ENCODE assay signal across 16 mouse cellular contexts in genomic region chr7:45211070-45211469, GRCm38 (mm10). TPM values are rescaled to one million over a fixed set of nuclear protein-coding genes. Genes with fewer than 3 reads are reported as not detected.
DNase-seq lines count a peak whose midpoint lies in the region; ATAC-seq and TF ChIP-seq lines count a peak whose summit lies in the region.
"Had no signal": no experiment of that assay in that cellular context is flagged by ENCODE, and none has a peak within 500 bp of the region (broad histone marks: within the 10 kb centered on the region; RNA-seq: fewer than 3 reads in every experiment).

No protein-coding gene starts in this region.

- no peak for TF ChIP-seq RAD21 in MEL (IDR thresholded peaks at IDR 0.05; ENCODE audit: low read depth, low read length)

- TF ChIP-seq CTCF in MEL (IDR thresholded peaks at IDR 0.05 in 2 of 3, conservative IDR thresholded peaks at IDR 0.05 in 1 of 3; ENCODE audit: control insufficient read depth in 1 of 3, insufficient read depth in 1 of 3, low read depth in 2 of 3, low read length in 3 of 3, poor library complexity in 1 of 3, severe bottlenecking in 1 of 3), result no peak

- H3K79me2 ChIP-seq in MEL (ENCODE audit: control insufficient read depth, insufficient read depth, low read length, poor library complexity), result no peaks in the 10 kb centered on the region

- WGBS in hindbrain, embryonic 15.5 days, result 78% methylated on average over 10 of the region's 10 CpGs
- WGBS in hindbrain, embryonic 12.5 days, result 77% methylated on average over 10 of the region's 10 CpGs
- WGBS in liver, embryonic 16.5 days (ENCODE audit: insufficient replicate concordance), result 15% methylated on average over 10 of the region's 10 CpGs

- no peak overlapping the region for H3K9ac ChIP-seq in hindbrain, embryonic 15.5 days
- no peak overlapping the region for H3K9ac ChIP-seq in hindbrain, embryonic 12.5 days
- peak overlapping the region; percentile 59 for H3K9ac ChIP-seq in MEL (ENCODE audit: control insufficient read depth, low read depth, low read length, poor library complexity, severe bottlenecking)
- no peak overlapping the region for H3K9ac ChIP-seq in liver, embryonic 16.5 days (ENCODE audit: low read depth, low read length)
- H3K9ac ChIP-seq: limb, embryonic 13.5 days had no signal

- peaks cover 21% of the 10 kb centered on the region for H3K27me3 ChIP-seq in hindbrain, embryonic 15.5 days
- peaks cover 30% of the 10 kb centered on the region for H3K27me3 ChIP-seq in hindbrain, embryonic 12.5 days
- H3K27me3 ChIP-seq in MEL (ENCODE audit: control insufficient read depth in 1 of 2, insufficient read depth in 2 of 2, low read length in 2 of 2), result no peaks in the 10 kb centered on the region
- H3K27me3 ChIP-seq in liver, embryonic 16.5 days (ENCODE audit: control insufficient read depth, insufficient read depth, low read depth, low read length), result peaks cover 14% of the 10 kb centered on the region

- peak overlapping the region; percentile 29 for H3K4me2 ChIP-seq in hindbrain, embryonic 15.5 days
- H3K4me2 ChIP-seq in hindbrain, embryonic 12.5 days (replicated peaks), result no peak overlapping the region
- peak overlapping the region; percentile 44 for H3K4me2 ChIP-seq in liver, embryonic 16.5 days (ENCODE audit: low read depth, low read length)

- H3K36me3 ChIP-seq in hindbrain, embryonic 15.5 days, result no peaks in the 10 kb centered on the region
- no peaks in the 10 kb centered on the region for H3K36me3 ChIP-seq in hindbrain, embryonic 12.5 days
- H3K36me3 ChIP-seq in MEL (ENCODE audit: control insufficient read depth in 1 of 2, insufficient read depth in 2 of 2, low read length in 2 of 2), result peaks cover 0 to 14% of the 10 kb centered on the region in 2 experiments; a peak in 2 of 4 replicates
- no peaks in the 10 kb centered on the region for H3K36me3 ChIP-seq in liver, embryonic 16.5 days (ENCODE audit: control insufficient read depth, insufficient read depth)
- H3K36me3 ChIP-seq: limb, embryonic 13.5 days had no signal

- H3K27ac ChIP-seq in hindbrain, embryonic 15.5 days (replicated peaks), result no peak overlapping the region
- H3K27ac ChIP-seq in hindbrain, embryonic 12.5 days, result no peak overlapping the region
- peak overlapping the region; percentile 30 for H3K27ac ChIP-seq in MEL (ENCODE audit: control insufficient read depth, low read depth, low read length)
- no peak overlapping the region for H3K27ac ChIP-seq in liver, embryonic 16.5 days (ENCODE audit: low read length)
- H3K27ac ChIP-seq: limb, embryonic 13.5 days had no signal

- no peaks in the 10 kb centered on the region for H3K9me3 ChIP-seq in hindbrain, embryonic 15.5 days
- H3K9me3 ChIP-seq in hindbrain, embryonic 12.5 days (replicated peaks), result no peaks in the 10 kb centered on the region
- no peaks in the 10 kb centered on the region for H3K9me3 ChIP-seq in MEL (replicated peaks; ENCODE audit: insufficient read depth, low read length)
- no peaks in the 10 kb centered on the region for H3K9me3 ChIP-seq in liver, embryonic 16.5 days (replicated peaks; ENCODE audit: control insufficient read depth, low read length)

- 0 out of 4 replicates have a peak, but pooled peaks of 1 of the 2 experiments have one; percentile 21 for TF ChIP-seq POLR2A in MEL (IDR thresholded peaks at IDR 0.05; ENCODE audit: control insufficient read depth in 1 of 2, insufficient read depth in 1 of 2, low read depth in 1 of 2, low read length in 2 of 2, poor library complexity in 1 of 2)

- peak; percentile 32 to 43 for TF ChIP-seq EP300 in MEL (IDR thresholded peaks at IDR 0.05; ENCODE audit: low read depth in 1 of 2, low read length in 2 of 2)

- peaks cover 11% of the 10 kb centered on the region for H3K4me1 ChIP-seq in hindbrain, embryonic 15.5 days (replicated peaks)
- peaks cover 12% of the 10 kb centered on the region for H3K4me1 ChIP-seq in hindbrain, embryonic 12.5 days
- peaks cover 10 to 31% of the 10 kb centered on the region in 2 experiments for H3K4me1 ChIP-seq in MEL (ENCODE audit: control insufficient read depth in 1 of 2, insufficient read depth in 2 of 2, low read length in 2 of 2)
- peaks cover 19% of the 10 kb centered on the region for H3K4me1 ChIP-seq in liver, embryonic 16.5 days (ENCODE audit: control insufficient read depth, low read depth, low read length)

- ATAC-seq in CD4-positive, CD25-positive, alpha-beta regulatory T cell, adult 4 months, result no peak
- ATAC-seq in hindbrain, embryonic 15.5 days (ENCODE audit: low FRiP score, low read depth), result no peak
- no peak for ATAC-seq in hindbrain, embryonic 12.5 days (ENCODE audit: low FRiP score)
- no peak for ATAC-seq in liver, embryonic 16.5 days (ENCODE audit: low read depth)
- ATAC-seq: midbrain, embryonic 16.5 days had no signal

- 0 out of 2 replicates have a peak overlapping the region, but pooled peaks have one; percentile 18 for H3K4me3 ChIP-seq in hindbrain, embryonic 15.5 days
- no peak overlapping the region for H3K4me3 ChIP-seq in hindbrain, embryonic 12.5 days
- H3K4me3 ChIP-seq in MEL (ENCODE audit: control insufficient read depth in 1 of 2, insufficient read depth in 1 of 2, low read depth in 2 of 2, low read length in 2 of 2), result peak overlapping the region; percentile 69 to 92
- peak overlapping the region; percentile 32 for H3K4me3 ChIP-seq in liver, embryonic 16.5 days (ENCODE audit: low read depth, low read length)

- DNase-seq in CD4-positive, CD25-positive, alpha-beta regulatory T cell, adult 2 months (ENCODE audit: low read depth, low spot score), result peak; percentile 37
- DNase-seq in MEL (ENCODE audit: low read depth, low spot score), result peak; percentile 58
- no peak for DNase-seq in adrenal gland, postnatal 36 days
- DNase-seq in kidney, postnatal 25 days, result no peak
- DNase-seq: cerebellum, postnatal 14 days; kidney, adult 9 months; layer of hippocampus, adult 9-11 months; lung, postnatal 36 days; right cerebral cortex, postnatal 4 days had no signal

TF ChIP-seq in MEL, 35 proteins besides CTCF, POLR2A, EP300 and RAD21 (continues in another document):
- 0 out of 2 replicates have a peak, but pooled peaks have one; percentile 51 for TF ChIP-seq RCOR1 (IDR thresholded peaks at IDR 0.05; ENCODE audit: low read depth, low read length)
- peak; percentile 54; the same call in 1 of the 2 replicates for TF ChIP-seq GATA1 (IDR thresholded peaks at IDR 0.05; ENCODE audit: low read depth, low read length)

RNA-seq across cellular contexts. Expression of gene Dkkl1, which starts 0.9 kb away (rescaled TPM):
- 10 to 100 TPM; 16.1 to 22.9 TPM for polyA plus RNA-seq in CD4-positive, CD25-positive, alpha-beta regulatory T cell, adult 4 months (2017; shearing (Covaris generic))
- polyA plus RNA-seq in hindbrain, embryonic 15.5 days (2015; fragmentation: Nextera tagmentation; extraction: Ambion mirVana), result 10.8 and 11.9 TPM in 2 replicates
- polyA plus RNA-seq in hindbrain, embryonic 12.5 days (2016; fragmentation: Nextera tagmentation; extraction: Ambion mirVana), result 3.0 and 3.4 TPM in 2 replicates
- total RNA-seq in MEL (2012; rRNA removed), result 8.5 and 9.2 TPM in 2 replicates
- 10 to 100 TPM in 1 of 2 experiments, not detected in 1; 32.0 TPM for polyA plus RNA-seq in MEL (2012; ENCODE audit: insufficient read depth in 1 of 2, insufficient read length in 2 of 2, low read depth in 1 of 2, low replicate concordance in 2 of 2, missing spikeins in 1 of 2)
- polyA plus RNA-seq in liver, embryonic 16.5 days (2015; fragmentation: Nextera tagmentation; extraction: Ambion mirVana), result 1.5 and 2.2 TPM in 2 replicates
- not detected for total RNA-seq in adrenal gland, postnatal 36 days (2021)
- total RNA-seq: heart, postnatal 25 days had no signal

RNA-seq across cellular contexts. Expression of gene Tead2, which starts 4.5 kb away (rescaled TPM):
- polyA plus RNA-seq in CD4-positive, CD25-positive, alpha-beta regulatory T cell, adult 4 months (2017; shearing (Covaris generic)), result 1 to 10 TPM; 4.5 to 5.4 TPM
- 54.2 and 69.9 TPM in 2 replicates for polyA plus RNA-seq in hindbrain, embryonic 15.5 days (2015; fragmentation: Nextera tagmentation; extraction: Ambion mirVana)
- 185 and 208 TPM in 2 replicates for polyA plus RNA-seq in hindbrain, embryonic 12.5 days (2016; fragmentation: Nextera tagmentation; extraction: Ambion mirVana)
- 0.19 TPM in 1 of 2 replicates, not detected in the other for total RNA-seq in MEL (2012; rRNA removed)
- polyA plus RNA-seq in MEL (2012; ENCODE audit: insufficient read depth in 1 of 2, insufficient read length in 2 of 2, low read depth in 1 of 2, low replicate concordance in 2 of 2, missing spikeins in 1 of 2), result under 1 TPM in 1 of 2 experiments, not detected in 1; 0.38 TPM
- polyA plus RNA-seq in liver, embryonic 16.5 days (2015; fragmentation: Nextera tagmentation; extraction: Ambion mirVana), result 5.0 and 6.5 TPM in 2 replicates
- total RNA-seq in adrenal gland, postnatal 36 days (2021), result 10 to 100 TPM; 10.6 to 15.3 TPM

RNA-seq across cellular contexts. Expression of gene Ccdc155, which starts 6.4 kb away (rescaled TPM):
- not detected for polyA plus RNA-seq in CD4-positive, CD25-positive, alpha-beta regulatory T cell, adult 4 months (2017; shearing (Covaris generic))
- 0.57 and 0.77 TPM in 2 replicates for polyA plus RNA-seq in hindbrain, embryonic 15.5 days (2015; fragmentation: Nextera tagmentation; extraction: Ambion mirVana)
- polyA plus RNA-seq in hindbrain, embryonic 12.5 days (2016; fragmentation: Nextera tagmentation; extraction: Ambion mirVana), result 0.46 and 0.48 TPM in 2 replicates
- total RNA-seq in MEL (2012; rRNA removed), result 0.16 and 0.27 TPM in 2 replicates
- under 1 TPM in 1 of 2 experiments, not detected in 1; 0.38 TPM for polyA plus RNA-seq in MEL (2012; ENCODE audit: insufficient read depth in 1 of 2, insufficient read length in 2 of 2, low read depth in 1 of 2, low replicate concordance in 2 of 2, missing spikeins in 1 of 2)
- polyA plus RNA-seq in liver, embryonic 16.5 days (2015; fragmentation: Nextera tagmentation; extraction: Ambion mirVana), result 0.05 TPM in 1 of 2 replicates, not detected in the other
- not detected for total RNA-seq in adrenal gland, postnatal 36 days (2021)
- total RNA-seq: heart, postnatal 25 days had no signal

RNA-seq across cellular contexts. Expression of gene Cd37, which starts 27.8 kb away (rescaled TPM):
- 100 to 1,000 TPM; 473 to 666 TPM for polyA plus RNA-seq in CD4-positive, CD25-positive, alpha-beta regulatory T cell, adult 4 months (2017; shearing (Covaris generic))
- polyA plus RNA-seq in hindbrain, embryonic 15.5 days (2015; fragmentation: Nextera tagmentation; extraction: Ambion mirVana), result 1.4 and 1.7 TPM in 2 replicates
- polyA plus RNA-seq in hindbrain, embryonic 12.5 days (2016; fragmentation: Nextera tagmentation; extraction: Ambion mirVana), result 1.3 and 1.5 TPM in 2 replicates
- total RNA-seq in MEL (2012; rRNA removed), result 17.2 and 22.4 TPM in 2 replicates
- 100 to 1,000 TPM in 1 of 2 experiments, not detected in 1; 111 TPM for polyA plus RNA-seq in MEL (2012; ENCODE audit: insufficient read depth in 1 of 2, insufficient read length in 2 of 2, low read depth in 1 of 2, low replicate concordance in 2 of 2, missing spikeins in 1 of 2)
- 16.4 and 19.3 TPM in 2 replicates for polyA plus RNA-seq in liver, embryonic 16.5 days (2015; fragmentation: Nextera tagmentation; extraction: Ambion mirVana)
- total RNA-seq in adrenal gland, postnatal 36 days (2021), result 1 to 10 TPM; 2.2 to 4.1 TPM

RNA-seq across cellular contexts. Expression of gene Slc6a16, which starts 29.8 kb away (rescaled TPM):
- polyA plus RNA-seq in CD4-positive, CD25-positive, alpha-beta regulatory T cell, adult 4 months (2017; shearing (Covaris generic)), result not detected
- polyA plus RNA-seq in hindbrain, embryonic 15.5 days (2015; fragmentation: Nextera tagmentation; extraction: Ambion mirVana), result 0.62 and 1.3 TPM in 2 replicates
- polyA plus RNA-seq in hindbrain, embryonic 12.5 days (2016; fragmentation: Nextera tagmentation; extraction: Ambion mirVana), result 0.10 and 0.28 TPM in 2 replicates
- not detected in 2 replicates for total RNA-seq in MEL (2012; rRNA removed)
- polyA plus RNA-seq in MEL (2012; ENCODE audit: insufficient read depth in 1 of 2, insufficient read length in 2 of 2, low read depth in 1 of 2, low replicate concordance in 2 of 2, missing spikeins in 1 of 2), result not detected
- polyA plus RNA-seq in liver, embryonic 16.5 days (2015; fragmentation: Nextera tagmentation; extraction: Ambion mirVana), result not detected in 2 replicates
- total RNA-seq in adrenal gland, postnatal 36 days (2021), result not detected
- total RNA-seq: heart, postnatal 25 days had no signal

Comparison
In these comparisons a context has a peak if more than half of its experiments do, and no peak if none do; other contexts are left out.
1. DNase-seq: peak in CD4-positive, CD25-positive, alpha-beta regulatory T cell, adult 2 months (single experiment) and MEL (single experiment); none in adrenal gland, postnatal 36 days (0 of 2) and kidney, postnatal 25 days (0 of 2).